Mouse (Mus musculus): Measurements from ENCODE around the gene Taldo1. TPM values are rescaled to one million over a fixed set of nuclear protein-coding genes. Genes with fewer than 3 reads are reported as not detected.
A peak's percentile ranks its signal among the peaks of the same experiment; 100 is the strongest.

Gene Taldo1
- polyA plus RNA-seq, 1 experiment from 2014 or later, result 298 TPM

DNA sequence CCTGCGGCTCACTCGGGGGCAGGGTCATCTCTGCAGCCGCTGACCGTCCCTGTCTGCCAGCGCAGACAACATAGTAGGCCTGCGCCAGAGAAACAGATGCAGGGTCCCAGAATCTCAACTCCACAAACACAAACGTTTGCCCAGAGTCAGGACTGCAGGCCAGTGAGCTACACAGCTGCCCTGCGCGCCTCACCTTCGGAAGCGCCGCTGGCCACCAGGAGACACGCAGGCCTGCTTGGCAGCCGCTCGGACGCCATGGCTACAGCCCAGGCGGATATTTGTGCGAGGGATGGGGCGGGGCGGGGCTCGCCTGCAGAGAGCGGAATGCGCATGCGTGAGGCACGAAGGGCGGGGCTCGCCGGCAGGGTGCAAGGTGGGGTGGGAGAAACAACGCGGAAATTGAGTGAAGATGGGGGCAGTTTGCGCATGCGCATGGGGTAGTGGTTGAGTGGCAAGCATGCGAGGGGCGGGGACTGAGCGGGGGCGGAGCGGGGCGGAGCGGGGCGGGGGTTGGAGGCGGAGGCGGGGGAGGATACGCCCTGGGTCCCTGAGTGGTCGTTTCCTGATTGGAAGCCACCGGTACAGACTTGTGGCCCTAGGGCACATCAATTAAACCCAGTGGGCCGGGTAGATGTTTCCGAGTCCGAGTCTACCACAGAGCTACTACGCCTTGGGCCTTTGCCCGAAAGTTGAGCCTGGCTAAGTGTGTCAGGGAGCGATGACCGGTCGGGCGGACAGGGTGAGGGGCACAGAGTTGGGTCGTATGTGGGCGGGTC is 22.0 kb downstream of the Taldo1 start, which contains the start of gene Gatd1:
TSS of gene Gatd1 (minus strand) at position 328 of the 776 bp plus-strand sequence.
- peak within 1 kb of the TSS; percentile 89 for H3K4me2 ChIP-seq
- peak within 1 kb of the TSS; percentile 90 for H3K27ac ChIP-seq
- peak within 1 kb of the TSS; percentile 90 for H3K9ac ChIP-seq
- H3K36me3 ChIP-seq (replicated peaks), result no peaks in the 10 kb centered on the region
- no peaks in the 10 kb centered on the region for H3K9me3 ChIP-seq
- H3K4me1 ChIP-seq, result peaks cover 19% of the 10 kb centered on the region
- H3K27me3 ChIP-seq (replicated peaks), result no peaks in the 10 kb centered on the region
- WGBS, result under 1% methylated on average over 55 of the region's 56 CpGs
- ATAC-seq (replicated peaks), result peak; percentile 84
- peak within 1 kb of the TSS; percentile 76 for H3K4me3 ChIP-seq

DNA sequence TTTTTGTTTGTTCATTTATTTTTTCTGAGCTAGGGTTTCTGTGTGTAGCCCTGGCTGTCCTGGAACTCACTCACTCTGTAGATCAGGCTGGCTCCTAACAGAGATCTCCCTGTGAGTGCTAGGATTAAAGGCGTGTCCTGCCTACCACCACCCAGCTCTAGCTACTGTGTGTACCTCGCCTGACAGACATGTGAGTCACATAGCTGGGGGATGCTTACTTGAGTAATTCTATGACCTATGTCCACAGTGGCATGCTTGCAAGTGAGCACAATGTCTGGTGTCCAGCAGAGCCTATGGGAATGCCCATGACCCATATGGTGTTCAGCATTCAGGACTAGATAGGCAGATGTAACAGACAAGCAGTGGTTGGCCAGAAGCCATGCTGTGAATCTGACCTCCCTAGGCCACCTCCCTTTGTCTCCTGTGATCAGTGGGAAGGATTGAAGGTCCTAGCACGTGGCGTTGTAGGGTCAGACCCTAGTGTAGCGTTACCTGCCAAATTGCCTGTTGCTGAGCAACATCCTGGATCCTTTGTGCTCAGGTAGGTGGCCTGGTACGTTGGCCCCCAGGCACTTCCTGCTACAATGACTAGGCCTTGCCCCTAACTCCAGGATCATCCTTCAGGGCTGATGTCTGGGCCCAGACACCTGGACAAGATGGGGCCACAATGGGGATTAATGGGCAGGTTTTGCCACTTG is 24.3 kb downstream of the Taldo1 start:
- H3K9ac ChIP-seq, result no peak overlapping the region
- H3K9me3 ChIP-seq, result no peaks in the 10 kb centered on the region
- H3K27me3 ChIP-seq (replicated peaks), result no peaks in the 10 kb centered on the region
- no peak overlapping the region for H3K4me2 ChIP-seq
- peaks cover 14% of the 10 kb centered on the region for H3K4me1 ChIP-seq
- WGBS, result 77% methylated on average over 6 of the region's 6 CpGs
- ATAC-seq (replicated peaks), result no peak
- H3K36me3 ChIP-seq (replicated peaks), result no peaks in the 10 kb centered on the region
- no peak overlapping the region for H3K4me3 ChIP-seq
- H3K27ac ChIP-seq, result no peak overlapping the region

DNA sequence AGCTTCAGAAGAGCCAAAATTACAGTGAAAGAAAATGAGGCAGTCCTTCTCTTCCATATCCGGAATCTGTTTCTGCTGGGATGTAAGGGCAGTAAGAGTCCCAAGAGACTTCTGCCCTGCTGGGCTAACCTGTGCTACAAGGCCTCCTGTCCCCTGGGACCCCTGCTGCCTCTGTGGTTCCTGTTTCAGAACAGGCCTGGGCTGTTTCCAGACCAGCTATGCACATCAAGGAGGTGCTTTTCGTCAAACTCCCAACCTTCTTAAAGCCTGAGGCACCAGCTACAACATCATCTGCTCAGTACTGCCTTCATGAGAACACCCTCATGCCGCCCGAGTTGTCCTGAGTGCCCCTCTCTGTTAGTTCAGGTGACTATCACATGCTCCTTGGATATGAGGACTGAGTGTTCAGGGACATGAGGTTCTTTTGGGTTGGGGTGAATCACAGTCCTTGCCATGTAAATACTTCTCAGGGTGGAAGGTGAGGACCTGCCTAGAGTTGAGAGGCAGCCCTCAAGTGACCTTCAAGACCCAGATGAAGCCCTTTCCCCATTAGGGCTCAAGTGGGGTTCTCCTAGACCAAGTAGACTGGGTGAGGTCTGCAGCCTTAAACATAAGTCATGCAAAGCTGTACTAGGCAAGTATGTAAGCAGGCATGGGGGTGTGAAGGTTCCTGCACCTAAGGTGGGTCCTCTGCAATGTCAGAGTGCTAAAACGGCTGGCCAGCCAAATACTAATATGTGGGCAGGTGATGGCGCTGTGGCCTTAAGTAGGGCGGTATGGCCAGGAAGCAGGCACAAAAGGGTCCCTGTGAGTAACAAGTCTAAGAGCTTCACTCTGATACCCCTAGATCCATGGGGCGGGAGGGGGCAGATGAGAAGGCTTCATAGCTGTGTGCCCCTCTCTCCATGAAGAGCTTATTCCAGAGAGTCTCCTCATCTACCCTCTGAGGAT is 26.0 kb downstream of the Taldo1 start:
- Histone ChIP-seq H3K27me3 (replicated peaks) (no peaks in the 10 kb centered on the region), H3K9me3 (no peaks in the 10 kb centered on the region), H3K9ac (no peak overlapping the region), H3K4me2 (no peak overlapping the region), H3K27ac (no peak overlapping the region), H3K4me3 (no peak overlapping the region), H3K36me3 (replicated peaks) (no peaks in the 10 kb centered on the region), H3K4me1 (peaks cover 10% of the 10 kb centered on the region)
- WGBS, result 76% methylated on average over 8 of the region's 8 CpGs
- no peak for ATAC-seq (replicated peaks)

DNA sequence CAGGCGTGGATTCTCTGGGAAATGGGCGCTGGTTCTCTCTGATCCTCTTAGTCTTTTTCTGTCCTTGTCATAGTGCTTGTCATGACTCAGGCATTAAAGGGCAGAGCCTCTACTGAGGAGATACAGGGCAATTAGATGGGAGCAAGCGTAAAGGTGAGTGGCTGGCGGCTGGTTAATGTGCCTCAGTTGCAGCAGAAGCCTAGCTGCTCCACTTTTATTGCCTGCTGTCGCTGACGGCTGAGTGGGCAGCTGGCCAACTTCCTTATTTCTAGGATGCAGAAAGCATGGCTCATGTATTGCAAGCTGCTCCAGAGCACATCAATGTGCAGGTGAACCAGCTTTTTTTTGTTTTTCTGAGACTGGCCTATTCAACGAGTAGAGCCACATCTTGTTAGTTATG is 27.0 kb downstream of the Taldo1 start:
- Histone ChIP-seq H3K36me3 (replicated peaks) (no peaks in the 10 kb centered on the region), H3K4me3 (no peak overlapping the region), H3K27ac (no peak overlapping the region), H3K4me1 (peaks cover 6% of the 10 kb centered on the region), H3K27me3 (replicated peaks) (no peaks in the 10 kb centered on the region), H3K4me2 (no peak overlapping the region), H3K9me3 (no peaks in the 10 kb centered on the region), H3K9ac (no peak overlapping the region)
- no peak for ATAC-seq (replicated peaks)
- 74% methylated on average over 7 of the region's 7 CpGs for WGBS

DNA sequence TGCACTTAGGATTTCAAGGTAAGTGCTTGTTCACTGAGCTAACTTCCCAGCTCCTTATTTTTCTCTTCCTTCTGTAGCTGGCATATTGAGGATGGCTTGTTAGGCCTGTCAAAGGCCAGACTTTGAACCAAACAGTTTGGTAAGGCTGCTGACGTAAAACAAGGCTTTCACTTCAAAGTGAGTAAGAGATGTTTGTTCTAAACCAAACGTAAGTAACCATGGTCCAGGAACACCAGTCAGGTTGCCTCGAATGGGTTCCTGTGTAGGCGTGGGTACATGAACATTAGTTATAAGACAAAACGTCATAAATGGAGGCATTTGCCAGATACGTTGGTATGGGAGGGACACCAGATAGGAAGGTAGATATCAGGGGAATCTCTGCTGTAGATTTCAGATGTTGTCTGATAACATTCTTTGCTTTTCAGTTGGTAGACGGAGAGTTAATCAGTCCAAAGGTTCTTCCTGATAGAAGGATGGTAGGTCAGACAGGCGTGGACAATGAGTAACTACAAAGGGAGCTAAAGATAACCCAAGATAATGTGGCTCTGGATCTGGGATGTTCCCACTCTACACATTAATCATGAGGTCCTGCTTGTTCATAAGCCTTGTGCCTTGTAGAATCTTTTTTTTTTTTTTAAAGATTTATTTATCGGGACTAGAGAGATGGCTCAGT is 28.2 kb downstream of the Taldo1 start:
- Histone ChIP-seq H3K4me1 (no peaks in the 10 kb centered on the region), H3K4me3 (no peak overlapping the region), H3K4me2 (no peak overlapping the region), H3K9me3 (no peaks in the 10 kb centered on the region), H3K27ac (no peak overlapping the region), H3K9ac (no peak overlapping the region), H3K27me3 (replicated peaks) (no peaks in the 10 kb centered on the region), H3K36me3 (replicated peaks) (no peaks in the 10 kb centered on the region)
- WGBS, result 86% methylated on average over 9 of the region's 9 CpGs
- no peak for ATAC-seq (replicated peaks)

DNA sequence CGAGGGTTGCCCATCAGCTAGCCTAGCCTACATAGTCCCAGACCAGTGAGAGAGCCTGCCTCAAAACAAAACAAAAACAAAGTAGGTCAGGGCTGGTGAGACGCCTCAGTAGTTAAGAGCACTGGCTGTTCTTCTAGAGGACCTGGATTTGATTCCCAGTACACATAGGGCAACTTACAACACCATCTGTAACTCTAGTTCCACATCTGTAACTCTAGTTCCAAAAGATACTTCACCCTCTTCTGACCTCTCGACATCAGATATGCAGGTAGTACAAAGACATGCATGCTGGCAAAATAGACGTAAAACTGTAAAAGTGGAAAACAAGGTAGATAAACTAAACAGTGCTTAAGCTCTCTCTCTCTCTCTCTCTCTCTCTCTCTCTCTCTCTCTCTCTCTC is 31.8 kb downstream of the Taldo1 start:
- no peak overlapping the region for H3K4me3 ChIP-seq
- H3K36me3 ChIP-seq (replicated peaks), result no peaks in the 10 kb centered on the region; the same call in 1 of the 2 replicates
- no peaks in the 10 kb centered on the region for H3K27me3 ChIP-seq (replicated peaks)
- H3K4me1 ChIP-seq, result peaks cover 11% of the 10 kb centered on the region
- no peak overlapping the region for H3K9ac ChIP-seq
- no peaks in the 10 kb centered on the region for H3K9me3 ChIP-seq
- H3K27ac ChIP-seq, result no peak overlapping the region
- H3K4me2 ChIP-seq, result no peak overlapping the region
- no peak for ATAC-seq (replicated peaks)
- 76% methylated on average over 4 of the region's 4 CpGs for WGBS

DNA sequence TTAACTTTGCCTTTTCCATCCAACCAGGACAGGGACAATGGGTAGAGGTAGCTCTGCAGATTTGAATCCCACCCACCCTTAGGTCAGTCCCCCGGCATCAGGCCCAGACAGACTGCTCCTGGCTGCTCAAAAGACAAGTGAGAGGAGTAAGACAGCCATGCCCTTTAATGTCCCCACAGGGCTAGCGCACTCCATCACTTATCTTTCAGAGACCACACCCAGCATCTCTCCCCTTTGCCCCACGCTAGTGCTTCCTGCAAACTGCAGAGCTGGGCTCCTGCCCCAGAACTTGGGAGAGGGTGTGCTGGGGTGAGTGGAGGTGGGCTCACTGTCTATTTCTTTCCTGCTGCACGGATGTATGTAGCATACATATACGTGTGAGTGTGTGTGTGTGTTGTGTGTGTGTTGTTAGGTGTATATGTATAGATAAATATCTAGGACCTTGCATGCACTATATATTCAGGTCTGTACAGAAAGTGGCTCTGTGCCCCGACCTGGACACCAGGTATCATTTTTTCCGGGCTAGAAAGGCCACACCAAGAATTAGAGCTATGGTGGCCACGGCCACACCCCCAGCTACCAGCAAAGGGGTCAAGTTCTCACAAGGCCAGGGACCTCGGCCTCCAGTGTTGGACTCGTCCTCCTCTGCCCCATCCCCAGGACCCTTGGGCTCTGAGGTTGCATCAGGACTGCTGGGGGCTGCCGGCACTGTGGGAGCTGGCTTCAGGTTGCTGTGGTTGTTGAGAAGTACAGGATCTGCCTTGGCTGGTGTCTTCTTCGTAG is 35.1 kb downstream of the Taldo1 start:
- Histone ChIP-seq H3K36me3 (replicated peaks) (peaks cover 10% of the 10 kb centered on the region; the same call in 1 of the 2 replicates), H3K4me2 (no peak overlapping the region), H3K4me3 (no peak overlapping the region), H3K9ac (no peak overlapping the region), H3K4me1 (peaks cover 27% of the 10 kb centered on the region), H3K9me3 (no peaks in the 10 kb centered on the region), H3K27me3 (replicated peaks) (no peaks in the 10 kb centered on the region), H3K27ac (no peak overlapping the region)
- ATAC-seq (replicated peaks), result no peak
- WGBS, result 84% methylated on average over 12 of the region's 12 CpGs

DNA sequence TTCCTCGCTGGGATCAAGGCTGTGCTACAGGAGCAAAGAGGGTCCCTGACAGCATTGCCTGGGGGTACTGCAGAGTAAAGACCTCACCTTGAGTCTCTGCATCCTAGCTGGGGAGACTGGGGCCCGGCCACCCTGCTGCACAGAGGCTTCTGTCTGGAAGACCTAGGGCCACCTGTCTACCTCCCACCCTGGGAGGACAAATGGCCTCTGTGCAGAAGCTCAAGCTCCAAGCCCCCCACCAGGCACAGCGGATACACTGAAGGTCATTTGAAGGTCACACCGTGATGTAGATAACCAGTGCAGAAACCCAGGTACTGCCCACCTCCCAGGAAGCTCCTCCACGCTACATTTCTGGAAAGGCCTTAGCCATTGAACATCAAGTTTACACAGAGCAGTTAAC is 36.7 kb downstream of the Taldo1 start:
- H3K9ac ChIP-seq, result peak overlapping the region; percentile 81
- H3K36me3 ChIP-seq (replicated peaks), result peaks cover 15% of the 10 kb centered on the region
- H3K27ac ChIP-seq, result peak overlapping the region; percentile 81
- H3K4me1 ChIP-seq, result peaks cover 38% of the 10 kb centered on the region
- peak overlapping the region; percentile 82 for H3K4me2 ChIP-seq
- no peaks in the 10 kb centered on the region for H3K9me3 ChIP-seq
- WGBS, result 53% methylated on average over 5 of the region's 5 CpGs
- H3K27me3 ChIP-seq (replicated peaks), result no peaks in the 10 kb centered on the region
- no peak for ATAC-seq (replicated peaks)
- peak overlapping the region; percentile 59 for H3K4me3 ChIP-seq

DNA sequence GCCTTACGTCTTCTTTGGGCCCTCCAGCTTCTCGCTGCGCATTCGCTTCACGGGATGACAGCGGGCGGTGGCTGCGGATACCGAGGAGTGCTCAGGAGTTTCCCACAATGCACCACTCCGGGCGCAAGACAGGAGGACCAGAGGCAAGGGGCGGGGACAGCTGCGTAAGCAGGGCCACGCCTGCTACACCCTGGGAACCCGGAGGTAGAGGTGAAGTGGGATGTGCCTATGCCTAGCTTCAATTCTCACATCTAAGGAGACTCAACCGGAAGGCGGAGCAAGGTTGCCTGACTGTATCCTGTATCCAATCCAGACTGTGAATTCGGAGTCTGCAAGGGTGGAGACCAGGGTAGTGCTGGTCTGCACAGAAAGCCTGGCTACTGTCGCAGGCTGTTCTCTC is 37.3 kb downstream of the Taldo1 start, which contains the start of gene Cend1:
TSS of gene Cend1 (minus strand) at position 182 of the 400 bp plus-strand sequence.
- peak within 1 kb of the TSS; percentile 81 for H3K9ac ChIP-seq
- H3K27ac ChIP-seq, result peak within 1 kb of the TSS; percentile 81
- H3K4me3 ChIP-seq, result peak within 1 kb of the TSS; percentile 59
- 3% methylated on average over 19 of the region's 19 CpGs for WGBS
- no peaks in the 10 kb centered on the region for H3K27me3 ChIP-seq (replicated peaks)
- H3K4me1 ChIP-seq, result peaks cover 43% of the 10 kb centered on the region
- H3K4me2 ChIP-seq, result peak within 1 kb of the TSS; percentile 82
- peaks cover 15% of the 10 kb centered on the region for H3K36me3 ChIP-seq (replicated peaks)
- ATAC-seq (replicated peaks), result peak; percentile 85
- no peaks in the 10 kb centered on the region for H3K9me3 ChIP-seq

DNA sequence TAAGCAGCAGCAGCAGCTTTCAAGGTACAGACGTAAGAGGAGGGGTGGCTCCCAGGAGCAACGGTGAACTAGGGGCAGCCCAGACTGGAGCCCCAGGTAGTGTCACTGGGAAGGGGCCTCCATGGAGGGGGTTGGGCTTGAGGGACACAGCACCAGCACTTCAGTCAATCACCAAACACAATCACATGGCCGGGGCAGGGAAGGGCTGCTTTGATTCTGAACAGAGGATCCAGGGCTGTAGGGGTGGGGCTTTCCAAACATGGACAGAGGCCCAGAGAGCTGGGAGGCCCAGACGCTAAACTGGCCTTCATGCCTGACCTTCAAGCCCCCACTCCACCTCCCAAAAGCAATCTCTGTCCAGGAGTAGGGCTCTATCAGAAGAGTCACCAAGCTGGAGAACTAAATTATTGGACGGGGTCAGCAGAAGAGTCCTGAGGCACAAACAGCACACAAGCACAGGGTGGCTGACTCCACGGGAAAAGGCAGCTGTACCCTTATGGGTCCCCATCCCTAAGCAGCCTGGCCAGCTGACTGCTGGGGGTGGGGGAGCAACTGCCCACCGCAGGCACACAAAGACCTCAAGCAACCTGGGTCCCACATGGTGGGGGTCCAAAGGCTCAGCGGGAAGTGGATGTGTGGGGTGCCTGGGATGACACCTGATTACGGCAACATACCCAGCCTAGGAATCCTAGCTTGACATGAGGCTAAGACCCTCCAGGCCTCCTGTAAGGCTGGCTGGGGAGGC is 38.0 kb downstream of the Taldo1 start:
- peak overlapping the region; percentile 81 for H3K27ac ChIP-seq
- no peaks in the 10 kb centered on the region for H3K27me3 ChIP-seq (replicated peaks)
- H3K4me3 ChIP-seq, result peak overlapping the region; percentile 59
- H3K4me1 ChIP-seq, result peaks cover 49% of the 10 kb centered on the region
- peaks cover 15% of the 10 kb centered on the region for H3K36me3 ChIP-seq (replicated peaks)
- no peaks in the 10 kb centered on the region for H3K9me3 ChIP-seq
- H3K9ac ChIP-seq, result no peak overlapping the region
- ATAC-seq (replicated peaks), result 0 out of 2 replicates have a peak, but pooled peaks have one; percentile 26
- WGBS, result 63% methylated on average over 9 of the region's 9 CpGs
- peak overlapping the region; percentile 82 for H3K4me2 ChIP-seq
